Mouse (Mus musculus) forebrain, embryonic 16.5 days (tissue): ENCODE results near the gene Mrps6. TPM values are rescaled to one million over a fixed set of nuclear protein-coding genes. Genes with fewer than 3 reads are reported as not detected.
A peak's percentile ranks its signal among the peaks of the same experiment; 100 is the strongest.

Experiments used
- ATAC-seq: fragments of 200-750 bp; cut with Nextera tagmentation; 2 replicates; pipeline ENCODE4 v1.8.0; 2017; ENCODE audit warnings: mild to moderate bottlenecking, moderate library complexity
- H3K27ac ChIP-seq: fragments of 300-500 bp; sonication (generic); 2 replicates; pipeline ENCODE4 v1.5.1; 2014; ENCODE audit warnings: low read length, control low read depth
- H3K27me3 ChIP-seq: fragments of 300-500 bp; sonication (generic); replicated peaks from 2 replicates; pipeline ENCODE4 v1.6.1; 2014; ENCODE audit warnings: low read length; ENCODE audit not compliant: control insufficient read depth, insufficient read depth
- H3K36me3 ChIP-seq: fragments of 300-500 bp; sonication (generic); 2 replicates; pipeline ENCODE4 v1.6.1; 2014; ENCODE audit not compliant: control insufficient read depth, insufficient read depth
- H3K4me1 ChIP-seq: fragments of 300-500 bp; sonication (generic); replicated peaks from 2 replicates; pipeline ENCODE4 v1.6.1; 2014; ENCODE audit warnings: low read length; ENCODE audit not compliant: control insufficient read depth, insufficient read depth
- H3K4me2 ChIP-seq: fragments of 300-500 bp; sonication (generic); 2 replicates; pipeline ENCODE4 v1.6.1; 2014; ENCODE audit warnings: mild to moderate bottlenecking, low read length, control low read depth
- H3K4me3 ChIP-seq: fragments of 300-500 bp; sonication (generic); replicated peaks from 2 replicates; pipeline ENCODE4 v1.5.1; 2014; ENCODE audit warnings: mild to moderate bottlenecking, low read length, control low read depth
- H3K9ac ChIP-seq: fragments of 300-500 bp; sonication (generic); replicated peaks from 2 replicates; pipeline ENCODE4 v1.6.1; 2014; ENCODE audit warnings: low read depth, low read length, control low read depth
- H3K9me3 ChIP-seq: fragments of 300-500 bp; sonication (generic); 2 replicates; pipeline ENCODE4 v1.6.1; 2016; ENCODE audit warnings: low read length; ENCODE audit not compliant: control insufficient read depth
- WGBS: fragments of 180-500 bp; shearing (Covaris S2); extraction: QIAGEN DNeasy Blood & Tissue Kit; methylation state at CpG from one replicate; pipeline ENCODE4 v1.1.7; 2014; 5-methylcytosine and 5-hydroxymethylcytosine counted together
- polyA plus RNA-seq: library from polyadenylated mRNA; unstranded; fragments of >200 nt; fragmentation: Nextera tagmentation; extraction: Ambion mirVana; gene quantifications from 2 replicates; pipeline ENCODE4 v1.2.1, GENCODE M21; 2015

Mrps6 gene
- polyA plus RNA-seq, 1 experiment from 2014 or later = 148 TPM

DNA sequence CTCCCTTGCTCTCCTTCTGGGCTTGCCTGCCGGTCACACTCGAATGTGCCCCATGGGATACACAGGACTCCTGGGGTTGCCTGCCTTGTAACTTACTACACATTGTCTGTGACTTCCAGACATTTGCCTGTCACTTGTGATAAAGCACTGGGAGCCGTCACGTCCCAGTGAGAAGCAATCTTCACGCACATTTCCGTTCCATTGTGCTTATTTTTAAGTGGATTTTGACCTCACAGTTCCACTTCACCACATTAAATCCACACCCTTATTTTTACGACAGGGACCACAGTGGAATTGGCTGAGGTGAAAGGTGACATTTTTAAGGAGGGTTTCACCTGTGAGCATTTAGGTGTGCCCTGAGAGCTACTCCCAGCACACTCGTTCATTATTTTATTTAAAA lies 21.4 kb upstream of the Mrps6 start:
- ATAC-seq = no peak
- WGBS = 75% methylated on average over 8 of the region's 8 CpGs
- no peak overlapping the region for H3K9ac ChIP-seq

DNA sequence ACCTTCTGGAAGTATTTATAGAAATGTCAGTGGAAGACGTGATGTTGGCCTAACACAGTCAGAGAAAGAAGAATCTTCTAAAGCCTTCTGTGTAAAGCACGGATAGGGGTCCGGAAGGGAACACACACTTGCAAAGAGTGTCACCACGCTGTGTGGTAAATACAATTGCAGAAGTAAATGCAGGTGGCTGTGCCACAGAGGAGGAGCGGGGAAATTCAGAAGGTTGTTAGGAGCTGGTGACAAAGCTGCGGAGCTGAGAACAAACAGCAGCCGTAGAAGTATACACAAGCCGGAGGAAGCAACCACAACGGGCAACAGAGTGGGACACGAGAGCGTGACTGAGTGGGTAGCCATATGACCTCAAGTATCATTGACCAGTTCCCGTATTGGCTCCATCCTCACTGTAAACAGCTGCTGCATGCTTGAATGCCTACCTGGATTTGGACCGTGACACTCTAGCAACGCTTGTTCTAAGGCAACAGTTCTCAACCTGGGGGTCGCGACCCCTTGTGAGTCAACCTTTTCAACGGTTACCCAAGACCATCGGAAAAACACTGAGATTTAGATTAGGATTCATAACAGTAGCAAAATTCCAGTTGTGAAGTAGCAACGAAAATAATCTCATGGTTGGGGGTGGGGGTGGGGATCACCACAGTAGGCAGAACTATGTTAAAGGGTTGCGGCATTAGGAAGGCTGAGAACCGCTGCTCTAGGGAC lies 20.0 kb upstream of the Mrps6 start:
- WGBS = 87% methylated on average over 21 of the region's 21 CpGs
- H3K4me1 ChIP-seq = no peaks in the 10 kb centered on the region
- H3K9me3 ChIP-seq = peaks cover 4% of the 10 kb centered on the region; the same call in 1 of the 2 replicates
- H3K36me3 ChIP-seq = no peaks in the 10 kb centered on the region
- no peak overlapping the region for H3K4me3 ChIP-seq
- no peak overlapping the region for H3K9ac ChIP-seq
- ATAC-seq = no peak
- no peak overlapping the region for H3K4me2 ChIP-seq
- H3K27me3 ChIP-seq = no peaks in the 10 kb centered on the region
- no peak overlapping the region for H3K27ac ChIP-seq

More for the DNA sequence above, 21.4 kb upstream of the Mrps6 start:
- Histone ChIP-seq H3K4me1 (no peaks in the 10 kb centered on the region), H3K27ac (no peak overlapping the region), H3K4me3 (no peak overlapping the region), H3K4me2 (no peak overlapping the region), H3K36me3 (no peaks in the 10 kb centered on the region), H3K27me3 (no peaks in the 10 kb centered on the region), H3K9me3 (peaks cover 4% of the 10 kb centered on the region; the same call in 1 of the 2 replicates)

DNA sequence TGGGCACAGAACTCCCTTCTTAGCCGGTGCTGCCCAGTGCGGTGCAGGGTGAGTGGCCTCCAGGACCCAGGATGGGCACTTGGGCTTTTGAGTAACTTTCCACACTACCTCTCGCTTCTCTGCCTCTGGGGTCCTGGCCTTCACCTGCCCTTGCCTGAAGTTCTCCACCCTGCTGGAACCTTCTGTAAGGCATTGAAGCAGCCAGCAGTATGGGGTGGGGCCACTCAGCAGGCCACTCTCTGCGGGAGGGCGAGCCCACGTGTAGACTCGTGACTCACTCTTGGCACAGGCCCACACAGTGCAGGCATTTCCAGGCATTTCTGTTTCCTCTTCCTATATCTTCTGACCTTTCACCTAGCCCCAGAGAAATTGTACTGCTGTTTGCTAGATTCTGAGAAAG lies 18.6 kb upstream of the Mrps6 start:
- Histone ChIP-seq H3K36me3 (no peaks in the 10 kb centered on the region), H3K4me1 (no peaks in the 10 kb centered on the region), H3K4me3 (no peak overlapping the region), H3K27me3 (no peaks in the 10 kb centered on the region), H3K9ac (no peak overlapping the region), H3K4me2 (no peak overlapping the region), H3K27ac (no peak overlapping the region), H3K9me3 (peaks cover 4% of the 10 kb centered on the region; the same call in 1 of the 2 replicates)
- ATAC-seq = no peak
- 88% methylated on average over 7 of the region's 7 CpGs for WGBS

DNA sequence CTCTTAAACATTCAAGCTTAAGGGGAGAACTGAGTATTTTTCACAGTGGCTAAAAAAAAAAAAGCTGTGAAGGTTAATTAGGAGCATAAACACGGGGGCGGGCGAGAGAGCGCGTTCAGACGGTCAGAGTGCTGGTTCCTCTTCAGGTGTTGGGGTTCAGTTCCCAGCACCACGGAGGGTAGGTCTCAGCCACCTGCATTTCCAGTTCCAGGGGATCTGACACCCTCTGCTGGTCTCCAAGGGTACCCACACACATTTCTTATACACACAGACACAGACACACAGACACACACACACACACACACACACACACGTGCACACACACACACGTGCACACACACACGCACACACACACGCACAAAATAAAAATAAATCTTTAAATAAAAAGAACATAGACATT lies 18.1 kb upstream of the Mrps6 start:
- no peak overlapping the region for H3K27ac ChIP-seq
- peaks cover 4% of the 10 kb centered on the region; the same call in 1 of the 2 replicates for H3K9me3 ChIP-seq

DNA sequence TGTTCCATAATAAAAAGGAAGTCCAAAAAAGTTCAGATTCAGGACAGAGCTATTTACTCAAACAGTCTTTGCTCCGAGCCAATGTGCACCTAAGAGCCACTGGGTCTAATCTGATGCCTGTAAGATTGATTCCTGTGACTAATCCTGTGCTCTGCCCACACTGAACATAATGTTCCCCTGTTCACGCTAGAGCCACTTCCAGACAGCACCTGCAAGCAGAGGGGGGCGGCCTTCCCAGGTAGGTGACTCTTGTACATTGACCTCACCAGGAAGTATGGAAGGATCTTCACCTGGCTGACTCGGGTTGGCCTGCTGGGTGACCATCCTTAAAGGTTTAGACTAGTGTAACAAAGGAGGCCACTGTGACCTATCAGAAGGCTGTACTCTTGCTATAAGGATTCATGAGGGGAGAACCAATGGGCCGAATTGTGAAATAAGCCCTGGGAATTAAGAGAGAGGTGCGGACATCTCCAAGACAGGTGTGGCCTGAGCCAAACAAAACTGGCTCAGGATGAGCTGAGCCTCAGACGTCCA lies 6.2 kb upstream of the Mrps6 start:
- Histone ChIP-seq H3K9me3 (peaks cover 5% of the 10 kb centered on the region; the same call in 1 of the 2 replicates), H3K4me1 (no peaks in the 10 kb centered on the region), H3K36me3 (no peaks in the 10 kb centered on the region), H3K27me3 (no peaks in the 10 kb centered on the region), H3K4me3 (no peak overlapping the region), H3K4me2 (no peak overlapping the region), H3K9ac (no peak overlapping the region), H3K27ac (no peak overlapping the region)
- 91% methylated on average over 7 of the region's 7 CpGs for WGBS
- ATAC-seq = no peak

More for the DNA sequence above, 18.1 kb upstream of the Mrps6 start:
- Histone ChIP-seq H3K4me3 (no peak overlapping the region), H3K27me3 (no peaks in the 10 kb centered on the region), H3K36me3 (no peaks in the 10 kb centered on the region), H3K9ac (no peak overlapping the region), H3K4me1 (no peaks in the 10 kb centered on the region), H3K4me2 (no peak overlapping the region)
- 95% methylated on average over 11 of the region's 11 CpGs for WGBS
- ATAC-seq = no peak

DNA sequence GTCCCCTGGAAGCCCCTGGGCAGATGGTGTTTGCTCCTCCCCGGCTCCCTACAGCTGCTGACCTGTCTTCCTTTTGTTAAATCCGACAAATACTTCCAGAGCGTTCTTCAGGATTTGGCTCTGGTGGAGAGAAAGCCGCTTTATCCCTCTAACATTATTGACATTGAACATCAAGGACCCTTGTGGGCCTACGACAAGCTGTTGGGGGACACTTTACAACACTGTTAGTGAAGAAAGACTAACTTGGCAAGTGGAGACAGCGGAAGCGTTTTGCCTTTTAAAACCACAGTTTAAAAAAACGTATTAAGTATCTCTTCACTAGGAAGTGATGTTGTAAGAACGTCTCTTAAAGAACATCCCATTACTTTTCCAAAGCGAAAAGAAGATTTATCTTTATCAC lies 5.5 kb upstream of the Mrps6 start:
- Histone ChIP-seq H3K4me2 (no peak overlapping the region), H3K9me3 (peaks cover 5% of the 10 kb centered on the region; the same call in 1 of the 2 replicates), H3K27ac (no peak overlapping the region), H3K36me3 (no peaks in the 10 kb centered on the region), H3K27me3 (no peaks in the 10 kb centered on the region), H3K4me3 (no peak overlapping the region), H3K4me1 (0 out of 2 replicates have a peak, but pooled peaks cover 4% of the 10 kb centered on the region), H3K9ac (no peak overlapping the region)
- 79% methylated on average over 10 of the region's 10 CpGs for WGBS
- ATAC-seq = no peak

DNA sequence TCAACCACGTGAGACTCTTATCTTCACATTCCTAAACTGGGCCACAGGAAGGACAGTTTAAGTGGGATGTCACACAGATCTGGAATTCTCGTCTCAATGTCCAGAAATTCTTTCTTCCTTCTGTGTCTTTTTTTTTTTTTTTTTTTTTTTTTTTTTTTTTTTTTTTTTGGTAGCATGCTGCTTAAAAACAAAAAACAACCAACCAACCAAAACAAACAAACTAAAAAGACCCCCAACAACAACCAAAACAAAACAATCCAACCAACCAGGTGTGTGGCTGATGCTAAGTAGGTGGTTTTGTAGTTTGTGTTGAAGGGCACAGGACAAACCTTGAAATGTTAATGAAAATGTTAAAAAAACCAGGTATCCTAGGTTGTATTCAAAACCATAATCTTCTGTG lies 1.4 kb upstream of the Mrps6 start:
- H3K9ac ChIP-seq = no peak overlapping the region
- ATAC-seq = no peak
- WGBS = 69% methylated on average over 2 of the region's 2 CpGs

DNA sequence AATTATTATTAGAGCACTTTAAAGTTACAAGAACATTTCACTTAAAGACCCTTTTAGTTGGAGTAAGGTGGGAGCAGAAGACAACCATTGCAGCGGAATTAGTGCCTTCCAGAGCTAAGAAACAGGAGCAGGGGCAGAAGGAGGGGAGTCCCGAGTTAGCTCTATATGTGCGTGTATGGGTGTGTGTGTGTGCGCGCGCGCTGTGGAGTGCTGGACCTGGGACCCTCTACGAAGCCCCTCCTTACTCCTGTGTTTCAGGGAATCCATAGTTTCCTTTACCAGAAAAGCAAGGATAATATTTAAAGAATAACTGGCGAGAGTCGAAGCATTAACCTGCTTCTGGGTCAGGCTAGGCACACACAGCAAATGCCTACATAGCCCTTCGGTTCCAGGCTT lies 616 bp upstream of the Mrps6 start:
- WGBS = 3% methylated on average over 11 of the region's 11 CpGs
- peaks cover 5% of the 10 kb centered on the region; the same call in 1 of the 2 replicates for H3K9me3 ChIP-seq
- ATAC-seq = peak; percentile 68

More for the DNA sequence above, 1.4 kb upstream of the Mrps6 start:
- Histone ChIP-seq H3K36me3 (no peaks in the 10 kb centered on the region), H3K27ac (no peak overlapping the region), H3K9me3 (peaks cover 5% of the 10 kb centered on the region; the same call in 1 of the 2 replicates), H3K4me3 (no peak overlapping the region), H3K4me1 (peaks cover 22% of the 10 kb centered on the region), H3K4me2 (no peak overlapping the region), H3K27me3 (no peaks in the 10 kb centered on the region)

DNA sequence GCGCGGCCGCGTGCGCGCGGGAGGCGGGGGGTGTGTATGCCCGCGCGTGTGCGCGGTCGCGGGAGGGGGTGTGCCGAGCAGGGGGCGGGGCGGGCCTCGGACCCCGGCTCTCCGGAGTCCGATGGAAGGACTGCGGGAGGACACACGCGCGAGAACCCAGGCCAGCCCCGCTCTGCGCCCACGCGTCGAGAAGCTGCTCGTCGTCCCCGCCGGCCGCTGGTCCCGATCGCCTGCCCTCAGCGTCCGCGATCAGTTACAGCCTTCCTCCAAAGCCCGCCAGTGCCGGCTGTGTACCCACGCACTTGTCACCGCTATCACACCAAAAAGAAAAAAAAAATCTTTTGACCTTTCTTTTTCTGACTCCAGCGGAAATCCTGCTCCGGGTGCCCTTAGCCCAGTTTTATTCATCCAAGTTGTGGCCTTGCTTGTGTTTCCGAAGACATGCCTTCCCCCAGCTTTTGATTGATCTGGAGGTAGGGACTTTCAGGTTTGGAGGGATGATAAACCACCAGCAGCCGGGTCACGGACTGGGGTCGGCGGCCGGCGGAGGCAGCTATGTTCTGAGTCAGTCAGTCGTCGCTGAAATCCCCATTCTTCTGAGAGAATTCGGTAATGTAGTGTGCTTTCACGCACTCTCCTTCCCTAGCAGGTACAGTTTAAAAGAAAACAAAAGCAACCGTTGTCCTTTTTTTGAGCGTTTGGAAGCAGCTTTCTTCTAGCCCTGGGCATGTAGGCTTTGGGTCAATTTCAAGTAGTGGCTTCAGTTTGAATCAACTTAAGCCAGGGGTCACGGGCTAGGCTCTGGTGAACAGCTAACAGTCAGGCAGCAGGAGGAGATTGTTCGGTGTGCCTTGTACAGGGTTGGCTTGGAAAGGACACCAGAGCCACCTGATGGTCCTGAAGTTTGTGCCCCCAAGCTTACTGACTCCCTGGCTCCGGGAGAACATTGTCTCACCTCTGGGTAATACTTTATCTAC lies 862 bp downstream of the Mrps6 start:
- H3K9me3 ChIP-seq = peaks cover 4% of the 10 kb centered on the region; the same call in 1 of the 2 replicates
- peak overlapping the region; percentile 81 for H3K4me2 ChIP-seq
- peak; percentile 19 for ATAC-seq
- 1% methylated on average over 63 of the region's 63 CpGs for WGBS
- H3K27ac ChIP-seq = no peak overlapping the region
- H3K9ac ChIP-seq = peak overlapping the region; percentile 74
- no peaks in the 10 kb centered on the region for H3K27me3 ChIP-seq
- peak overlapping the region; percentile 78 for H3K4me3 ChIP-seq
- H3K36me3 ChIP-seq = 0 out of 2 replicates have a peak, but pooled peaks cover 9% of the 10 kb centered on the region
- H3K4me1 ChIP-seq = peaks cover 22% of the 10 kb centered on the region

More for the DNA sequence above, 616 bp upstream of the Mrps6 start:
- H3K4me1 ChIP-seq = peaks cover 22% of the 10 kb centered on the region
- peak overlapping the region; percentile 74 for H3K9ac ChIP-seq
- peak overlapping the region; percentile 87 for H3K27ac ChIP-seq
- peak overlapping the region; percentile 81 for H3K4me2 ChIP-seq
- 0 out of 2 replicates have a peak, but pooled peaks cover under 1% of the 10 kb centered on the region for H3K36me3 ChIP-seq
- no peaks in the 10 kb centered on the region for H3K27me3 ChIP-seq
- H3K4me3 ChIP-seq = peak overlapping the region; percentile 78
